Mouse (Mus musculus) C2C12 (cell line): Measurements from ENCODE around the gene Sae1. TPM values are rescaled to one million over a fixed set of nuclear protein-coding genes. Genes with fewer than 3 reads are reported as not detected.
"Not testable (repeated sequence)": the region's sequence is repeated elsewhere in the genome, so short reads cannot be mapped to it uniquely, and the experiment has no call there.

Experiments used
- H3K27me3 ChIP-seq: one replicate; pipeline ENCODE4 v1.6.1; 2011; ENCODE audit not compliant: control insufficient read depth, insufficient read depth, insufficient read length
- H3K36me3 ChIP-seq: one replicate; pipeline ENCODE4 v1.6.1; 2011; ENCODE audit not compliant: control insufficient read depth, insufficient read depth
- H3K4me3 ChIP-seq: one replicate; pipeline ENCODE4 v1.5.1; 2011; ENCODE audit warnings: mild to moderate bottlenecking, control low read depth; ENCODE audit not compliant: poor library complexity, insufficient read depth, severe bottlenecking
- H3K79me2 ChIP-seq: one replicate; pipeline ENCODE4 v1.6.1; 2011; ENCODE audit not compliant: control insufficient read depth, insufficient read depth
- H3K79me3 ChIP-seq: one replicate; pipeline ENCODE4 v1.6.1; 2011; ENCODE audit warnings: low read depth, control low read depth
- H3ac ChIP-seq: one replicate; pipeline ENCODE3; 2011; ENCODE audit warnings: low read depth; ENCODE audit not compliant: control insufficient read depth, insufficient read length
- CEBPB ChIP-seq: IDR thresholded peaks from one replicate; pipeline ENCODE4 v1.6.1; 2011; ENCODE audit warnings: low read depth, mild to moderate bottlenecking, control low read depth, moderate library complexity
- CTCF ChIP-seq: IDR thresholded peaks from one replicate; pipeline ENCODE4 v1.5.1; 2011; ENCODE audit not compliant: control insufficient read depth, insufficient read depth, insufficient read length
- FOSL1 ChIP-seq: IDR thresholded peaks from one replicate; pipeline ENCODE4 v1.8.0; 2011; ENCODE audit warnings: mild to moderate bottlenecking, low read length; ENCODE audit not compliant: poor library complexity, insufficient read depth, severe bottlenecking
- MAX ChIP-seq: IDR thresholded peaks from one replicate; pipeline ENCODE4 v1.6.1; 2011; ENCODE audit warnings: mild to moderate bottlenecking, control low read depth
- MYOD1 ChIP-seq: IDR thresholded peaks from one replicate; pipeline ENCODE4 v1.6.1; 2011; ENCODE audit warnings: low read depth; ENCODE audit not compliant: control insufficient read depth, insufficient read length
- MYOG ChIP-seq: IDR thresholded peaks from one replicate; pipeline ENCODE4 v1.6.1; 2011; ENCODE audit not compliant: control insufficient read depth, insufficient read length; ENCODE audit errors: extremely low read depth
- USF1 ChIP-seq: IDR thresholded peaks from one replicate; pipeline ENCODE4 v1.6.1; 2011; ENCODE audit warnings: low read depth, mild to moderate bottlenecking, control low read depth, moderate library complexity
- polyA plus RNA-seq: library from polyadenylated mRNA; unstranded; fragments of >200 nt; fragmentation: generic; extraction: Trizol; gene quantifications from one replicate; pipeline ENCODE4 v1.2.1, GENCODE M21; 2012; ENCODE audit warnings: missing spikeins

Sae1 gene
- polyA plus RNA-seq, 1 experiment = 218 TPM

- Histone ChIP-seq H3K79me3 (no peaks in the 10 kb centered on the region), H3K4me3 (no peak overlapping the region), H3ac (peak overlapping the region; percentile 26), H3K79me2 (peaks cover 11% of the 10 kb centered on the region), H3K36me3 (no peaks in the 10 kb centered on the region), H3K27me3 (no peaks in the 10 kb centered on the region)
- TF ChIP-seq CTCF (no peak), MYOG (no peak), CEBPB (no peak), USF1 (no peak), FOSL1 (no peak), MYOD1 (no peak), MAX (no peak)
Observed at GRCm38 (mm10) chr7:16308555-16309317, 78.9 kb downstream of the Sae1 start.

- Histone ChIP-seq H3ac (peak within 1 kb of the TSS; percentile 26), H3K79me2 (peaks cover 11% of the 10 kb centered on the region)
- H3K79me3 ChIP-seq, H3K4me3 ChIP-seq, H3K27me3 ChIP-seq, H3K36me3 ChIP-seq: not testable (repeated sequence)
Observed at GRCm38 (mm10) chr7:16308093-16308492, 79.5 kb downstream of the Sae1 start, which contains the start of gene Bbc3. Gene Bbc3 (plus strand): TSS chr7:16308393.

- H3ac ChIP-seq, H3K36me3 ChIP-seq, H3K27me3 ChIP-seq, H3K4me3 ChIP-seq, H3K79me3 ChIP-seq: not testable (repeated sequence)
- H3K79me2 ChIP-seq = peaks cover 11% of the 10 kb centered on the region
Observed at GRCm38 (mm10) chr7:16307141-16307540, 80.5 kb downstream of the Sae1 start.

GRCm38 (mm10) chr7:16299419-16300035, 88.1 kb downstream of the Sae1 start:
- TF ChIP-seq MAX (no peak), USF1 (no peak), FOSL1 (no peak), CEBPB (no peak), MYOD1 (no peak), MYOG (no peak), CTCF (no peak)
- H3ac ChIP-seq = peak overlapping the region; percentile 21
- H3K36me3 ChIP-seq = no peaks in the 10 kb centered on the region
- H3K79me3 ChIP-seq = no peaks in the 10 kb centered on the region
- H3K79me2 ChIP-seq = no peaks in the 10 kb centered on the region
- no peak overlapping the region for H3K4me3 ChIP-seq
- no peaks in the 10 kb centered on the region for H3K27me3 ChIP-seq

GRCm38 (mm10) chr7:16298927-16299326, 88.7 kb downstream of the Sae1 start:
- TF ChIP-seq FOSL1 (no peak), MAX (no peak), CTCF (no peak), MYOD1 (no peak), USF1 (no peak), MYOG (no peak), CEBPB (no peak)
- Histone ChIP-seq H3K79me3 (no peaks in the 10 kb centered on the region), H3ac (no peak overlapping the region), H3K4me3 (no peak overlapping the region), H3K36me3 (no peaks in the 10 kb centered on the region), H3K79me2 (no peaks in the 10 kb centered on the region), H3K27me3 (no peaks in the 10 kb centered on the region)

GRCm38 (mm10) chr7:16297616-16298015, 90.0 kb downstream of the Sae1 start:
- Histone ChIP-seq H3K4me3 (no peak overlapping the region), H3K36me3 (no peaks in the 10 kb centered on the region), H3K79me3 (no peaks in the 10 kb centered on the region), H3K27me3 (no peaks in the 10 kb centered on the region), H3K79me2 (no peaks in the 10 kb centered on the region), H3ac (no peak overlapping the region)
- TF ChIP-seq MYOG = no peak
- no peak for TF ChIP-seq USF1
- no peak for TF ChIP-seq MAX
- TF ChIP-seq FOSL1 = no peak
- no peak for TF ChIP-seq MYOD1
- TF ChIP-seq CTCF = no peak
- no peak for TF ChIP-seq CEBPB
